Mouse (Mus musculus): ENCODE measurements around the gene S1pr3. TPM values are rescaled to one million over a fixed set of nuclear protein-coding genes. Genes with fewer than 3 reads are reported as not detected.

The S1pr3 gene
- polyA plus RNA-seq, 2 experiments from 2014 or later = not detected

DNA sequence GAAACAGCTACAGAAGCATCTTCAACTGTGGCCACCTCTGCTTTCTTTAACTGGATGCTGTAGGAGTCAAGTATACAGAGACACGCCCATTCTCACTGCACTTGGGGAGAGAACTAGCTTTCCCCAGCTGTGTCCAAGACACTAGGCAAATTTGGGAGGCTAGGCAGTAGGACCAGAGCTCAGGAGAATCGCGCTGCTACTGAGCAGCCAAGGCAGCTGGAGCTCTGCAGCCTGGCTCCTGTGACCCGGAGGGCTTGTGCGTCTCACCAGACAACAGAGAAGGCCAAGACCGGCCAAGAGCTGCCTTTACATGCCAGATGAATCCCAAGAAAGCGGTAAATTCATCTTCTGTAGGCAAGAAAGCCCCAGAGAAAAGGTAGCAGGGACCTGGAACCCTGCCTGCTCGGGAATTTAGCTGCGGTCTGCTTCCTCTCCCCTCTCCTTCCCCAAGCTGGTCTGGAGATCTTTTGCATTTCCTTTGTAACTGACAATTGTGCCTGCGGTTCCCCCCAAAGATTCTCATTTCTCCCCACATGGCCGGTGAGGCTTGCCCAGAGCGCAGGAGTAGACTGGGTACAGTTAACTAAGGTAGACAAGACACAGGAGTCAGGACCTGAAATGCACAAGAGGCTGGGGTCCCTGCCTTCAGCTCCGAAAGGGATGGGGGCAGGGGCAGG, 760 bp upstream of the S1pr3 start:
- ATAC-seq = no peak

DNA sequence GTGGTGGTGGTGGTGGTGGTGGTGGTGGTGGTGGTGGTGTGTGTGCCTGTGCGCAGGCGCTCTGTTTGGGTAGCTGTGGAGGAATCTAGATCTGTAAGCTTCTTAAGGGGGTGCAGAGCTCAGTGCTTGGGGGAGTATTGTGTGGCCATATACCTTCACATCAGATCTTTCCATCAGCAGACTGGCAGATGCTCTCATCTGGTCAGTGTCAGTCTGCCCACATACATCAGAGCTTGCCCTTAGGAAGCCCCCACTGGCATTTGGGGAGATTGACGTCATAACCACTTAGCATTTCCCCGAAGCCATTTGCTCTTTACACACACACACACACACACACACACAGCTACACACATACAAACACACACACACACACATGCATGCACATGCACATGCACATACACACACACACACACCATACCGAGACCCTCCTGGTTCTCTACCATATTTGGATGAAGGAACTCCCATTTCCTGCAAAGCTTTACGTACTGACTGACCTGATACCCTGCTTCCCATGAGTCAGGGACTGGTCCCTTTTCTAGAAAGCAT, 1.6 kb downstream of the S1pr3 start:
- ATAC-seq = no peak

DNA sequence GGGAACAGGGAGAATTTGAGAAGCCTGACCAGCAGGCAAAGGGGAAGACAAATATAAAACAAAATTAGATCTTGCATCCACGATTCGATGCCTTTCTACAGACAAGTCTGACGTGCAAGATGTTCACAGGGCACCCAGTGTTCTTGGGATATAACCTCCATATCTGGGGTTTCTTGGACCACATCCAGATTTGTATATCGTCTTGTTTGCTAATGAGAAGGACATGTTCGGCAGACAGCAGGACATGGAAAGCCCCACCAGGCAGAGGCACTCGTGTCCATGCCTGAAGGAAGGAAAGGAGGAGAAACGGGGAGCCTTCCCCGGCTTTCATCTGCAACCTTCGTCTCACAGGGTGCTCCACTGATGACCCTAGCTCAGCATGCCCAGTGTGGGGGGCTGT, 2.8 kb downstream of the S1pr3 start:
- no peak for ATAC-seq

DNA sequence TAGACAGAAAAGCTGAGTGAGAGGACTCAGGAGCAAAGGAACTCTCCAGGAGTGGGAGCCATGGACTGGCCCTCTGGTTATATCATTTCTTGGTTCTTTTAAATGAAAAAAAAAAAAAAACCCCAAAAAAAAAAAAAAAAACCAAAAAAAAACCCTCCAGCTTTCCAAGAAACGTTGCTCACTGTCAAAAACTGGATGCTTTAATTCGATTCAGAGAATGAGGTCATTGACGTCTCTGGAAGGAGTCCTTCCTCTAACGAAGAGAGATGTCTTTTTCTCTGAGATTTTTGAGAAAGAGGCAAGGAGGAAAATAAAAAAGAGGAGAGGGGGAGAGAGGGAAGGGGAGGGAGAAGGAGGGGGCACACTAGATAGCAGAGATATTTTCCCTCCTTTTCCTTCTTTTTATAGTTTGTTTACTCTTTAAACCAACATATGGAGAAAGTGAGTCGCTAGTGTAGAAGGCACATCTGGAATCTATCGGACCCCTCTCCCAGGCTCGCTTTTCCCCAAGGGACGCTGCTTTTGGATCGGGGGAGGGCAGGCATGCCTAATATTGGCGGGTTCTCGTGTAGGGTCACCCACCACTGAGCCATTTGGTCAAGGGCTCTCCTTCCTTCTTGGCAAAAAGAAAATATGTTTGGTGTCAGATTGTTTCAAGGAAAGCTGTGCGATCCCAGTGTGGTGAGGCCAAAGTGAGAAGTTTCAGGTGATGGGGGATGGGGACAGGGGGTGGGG, 3.4 kb downstream of the S1pr3 start:
- no peak for ATAC-seq

DNA sequence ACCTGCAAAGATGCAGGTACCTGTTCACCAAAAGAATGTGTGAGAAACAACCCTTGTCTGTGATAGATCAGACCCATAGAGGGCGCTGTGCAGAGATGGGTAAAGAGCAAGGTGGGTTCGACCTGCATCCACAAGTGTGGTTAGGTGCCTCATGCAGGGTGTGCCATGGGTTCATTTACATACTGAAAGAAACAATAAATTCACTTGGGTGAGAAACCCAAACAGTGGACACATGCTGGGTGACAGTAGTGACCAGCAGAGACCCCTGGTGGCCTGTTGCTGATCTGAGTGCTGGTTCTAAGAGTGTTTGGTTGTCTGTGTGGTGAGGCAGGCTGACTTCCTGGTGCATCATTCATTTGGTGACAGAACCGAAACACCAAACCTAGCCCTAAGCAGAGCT, 5.0 kb downstream of the S1pr3 start:
- ATAC-seq = no peak

DNA sequence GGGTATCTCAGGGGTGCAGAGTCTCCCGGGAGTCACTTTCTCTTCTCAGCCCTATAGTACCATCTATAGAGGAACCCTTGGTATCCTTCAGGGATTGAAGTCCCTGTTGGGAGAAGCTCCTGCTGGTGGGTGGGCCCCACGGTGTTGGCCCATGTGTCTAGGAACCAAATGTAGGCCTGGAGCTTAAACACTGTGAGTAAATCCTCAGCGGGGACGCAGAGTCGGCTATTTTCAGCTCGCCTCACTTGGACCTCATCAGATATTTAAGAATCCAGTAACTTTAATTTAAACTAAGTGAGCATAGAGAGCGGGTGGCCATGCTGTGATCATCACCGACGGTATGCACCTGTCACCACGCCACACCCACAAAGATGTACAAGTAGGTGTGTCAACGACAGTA, 8.3 kb downstream of the S1pr3 start:
- no peak for ATAC-seq

DNA sequence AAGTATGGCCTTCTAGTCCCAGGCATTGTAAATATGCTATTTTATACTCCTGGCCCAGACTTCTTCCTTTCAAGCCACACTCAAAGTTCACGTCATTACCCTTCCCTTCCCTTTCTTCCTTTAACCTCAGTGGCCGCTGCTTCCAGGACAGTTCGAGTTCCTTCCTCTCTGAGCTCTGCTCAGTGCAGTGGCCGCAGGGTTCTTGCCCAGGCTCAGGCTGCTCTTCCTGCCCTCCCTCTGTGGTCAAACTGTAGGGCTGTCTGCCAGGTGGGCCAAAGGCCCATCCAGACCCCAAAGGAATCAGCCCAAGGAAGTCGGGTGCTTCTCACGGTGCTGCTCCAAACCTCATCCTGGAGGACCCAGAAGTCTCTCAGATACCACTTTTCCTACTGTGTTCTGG, 9.4 kb downstream of the S1pr3 start:
- ATAC-seq = no peak

DNA sequence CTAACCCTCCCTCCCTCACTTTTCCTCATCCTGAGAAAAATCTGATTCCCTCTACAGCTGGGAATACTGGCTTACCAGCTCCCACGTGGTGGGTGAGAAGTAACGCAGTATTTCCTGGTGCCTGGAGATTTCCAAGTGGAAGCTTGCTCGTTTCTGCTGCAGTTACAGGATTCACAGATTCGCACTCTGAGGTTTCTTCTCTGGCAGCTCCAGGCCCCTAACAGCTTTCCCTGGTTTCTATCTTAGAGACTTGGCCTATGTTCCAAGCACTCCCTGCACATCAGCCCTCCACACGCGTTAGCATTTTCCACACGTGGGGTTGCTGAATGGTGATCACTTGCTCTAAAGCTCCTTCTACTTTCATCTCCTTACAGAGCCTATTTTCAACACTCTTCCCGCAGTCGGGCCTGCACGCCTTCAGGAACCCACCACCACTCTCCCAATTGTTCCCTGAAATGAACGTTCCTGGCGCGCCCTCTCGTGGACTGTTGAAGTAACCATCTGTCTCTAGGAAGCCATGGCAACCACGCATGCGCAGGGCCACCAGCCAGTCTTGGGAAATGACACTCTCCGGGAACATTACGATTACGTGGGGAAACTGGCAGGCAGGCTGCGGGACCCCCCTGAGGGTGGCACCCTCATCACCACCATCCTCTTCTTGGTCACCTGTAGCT, 10.0 kb downstream of the S1pr3 start:
- peak; percentile 63 for ATAC-seq

DNA sequence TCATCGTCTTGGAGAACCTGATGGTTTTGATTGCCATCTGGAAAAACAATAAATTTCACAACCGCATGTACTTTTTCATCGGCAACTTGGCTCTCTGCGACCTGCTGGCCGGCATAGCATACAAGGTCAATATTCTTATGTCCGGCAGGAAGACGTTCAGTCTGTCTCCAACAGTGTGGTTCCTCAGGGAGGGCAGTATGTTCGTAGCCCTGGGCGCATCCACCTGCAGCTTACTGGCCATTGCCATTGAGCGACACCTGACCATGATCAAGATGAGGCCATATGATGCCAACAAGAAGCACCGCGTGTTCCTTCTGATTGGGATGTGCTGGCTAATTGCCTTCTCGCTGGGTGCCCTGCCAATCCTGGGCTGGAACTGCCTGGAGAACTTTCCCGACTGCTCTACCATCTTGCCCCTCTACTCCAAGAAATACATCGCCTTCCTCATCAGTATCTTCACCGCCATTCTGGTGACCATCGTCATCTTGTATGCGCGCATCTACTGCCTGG, 10.6 kb downstream of the S1pr3 start:
- no peak for ATAC-seq

DNA sequence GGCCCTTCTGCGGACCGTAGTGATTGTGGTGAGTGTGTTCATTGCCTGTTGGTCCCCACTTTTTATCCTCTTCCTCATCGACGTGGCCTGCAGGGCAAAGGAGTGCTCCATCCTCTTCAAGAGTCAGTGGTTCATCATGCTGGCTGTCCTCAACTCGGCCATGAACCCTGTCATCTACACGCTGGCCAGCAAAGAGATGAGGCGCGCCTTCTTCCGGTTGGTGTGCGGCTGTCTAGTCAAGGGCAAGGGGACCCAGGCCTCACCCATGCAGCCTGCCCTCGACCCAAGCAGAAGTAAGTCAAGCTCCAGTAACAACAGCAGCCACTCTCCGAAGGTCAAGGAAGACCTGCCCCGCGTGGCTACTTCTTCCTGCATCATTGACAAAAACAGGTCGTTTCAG, 11.1 kb downstream of the S1pr3 start:
- ATAC-seq = no peak

DNA sequence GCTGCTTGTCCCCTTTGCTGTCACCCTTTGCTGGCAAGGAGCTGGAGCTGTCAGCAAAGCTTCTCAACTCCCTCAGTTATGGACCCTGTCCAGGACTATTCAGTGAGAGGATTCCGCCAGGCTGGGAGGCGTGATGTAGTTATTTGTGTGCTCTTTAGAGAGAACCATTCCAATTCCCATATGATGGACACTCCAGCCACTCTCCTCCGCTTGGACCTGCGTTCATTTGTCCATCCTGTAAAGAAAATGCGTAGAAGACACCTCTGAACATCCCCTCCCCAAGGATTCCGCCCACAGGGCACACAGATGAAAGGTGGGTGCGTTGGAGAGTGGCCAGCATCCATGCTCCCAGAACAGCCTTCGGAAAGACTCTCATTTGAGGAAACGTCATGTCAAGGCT, 12.4 kb downstream of the S1pr3 start:
- no peak for ATAC-seq

DNA sequence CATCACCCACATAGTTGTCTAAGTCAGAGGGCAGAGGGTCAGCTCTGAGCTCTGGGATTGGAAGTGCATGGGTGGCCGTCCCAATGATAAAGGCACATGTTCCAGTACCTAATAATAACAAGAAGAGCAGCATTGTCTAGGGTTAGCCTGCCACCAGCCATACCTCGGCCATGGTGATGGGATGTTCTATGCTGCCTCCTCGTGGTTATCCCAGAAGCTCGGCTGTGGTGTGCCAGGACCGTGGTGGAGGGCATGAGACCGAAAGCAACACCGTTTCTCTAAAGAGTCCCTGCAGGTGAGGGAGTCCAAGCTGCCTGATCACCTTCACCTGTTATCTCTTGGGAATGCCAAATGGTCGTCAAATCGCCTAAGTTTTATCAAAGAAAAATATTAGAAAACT, 15.2 kb downstream of the S1pr3 start:
- no peak for ATAC-seq

DNA sequence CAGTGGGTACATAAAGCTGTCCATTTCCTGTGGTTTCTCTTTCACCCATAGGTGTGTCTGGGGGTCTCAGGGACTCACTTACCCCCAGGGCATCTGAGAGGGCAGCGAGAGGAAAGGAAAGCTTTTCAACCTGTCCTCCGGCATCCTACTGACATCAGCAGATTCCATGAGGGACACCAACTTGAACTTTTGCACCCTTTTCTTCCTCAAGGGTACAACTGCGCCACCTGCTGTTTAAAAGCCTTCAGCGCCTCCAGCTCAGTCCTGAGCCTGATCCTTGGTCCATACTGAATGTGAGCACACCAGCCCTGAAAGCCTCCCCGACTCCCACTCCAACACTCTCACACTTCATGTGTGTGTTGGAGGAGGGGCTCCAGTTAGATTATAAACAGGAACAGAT, 16.2 kb downstream of the S1pr3 start:
- no peak for ATAC-seq

DNA sequence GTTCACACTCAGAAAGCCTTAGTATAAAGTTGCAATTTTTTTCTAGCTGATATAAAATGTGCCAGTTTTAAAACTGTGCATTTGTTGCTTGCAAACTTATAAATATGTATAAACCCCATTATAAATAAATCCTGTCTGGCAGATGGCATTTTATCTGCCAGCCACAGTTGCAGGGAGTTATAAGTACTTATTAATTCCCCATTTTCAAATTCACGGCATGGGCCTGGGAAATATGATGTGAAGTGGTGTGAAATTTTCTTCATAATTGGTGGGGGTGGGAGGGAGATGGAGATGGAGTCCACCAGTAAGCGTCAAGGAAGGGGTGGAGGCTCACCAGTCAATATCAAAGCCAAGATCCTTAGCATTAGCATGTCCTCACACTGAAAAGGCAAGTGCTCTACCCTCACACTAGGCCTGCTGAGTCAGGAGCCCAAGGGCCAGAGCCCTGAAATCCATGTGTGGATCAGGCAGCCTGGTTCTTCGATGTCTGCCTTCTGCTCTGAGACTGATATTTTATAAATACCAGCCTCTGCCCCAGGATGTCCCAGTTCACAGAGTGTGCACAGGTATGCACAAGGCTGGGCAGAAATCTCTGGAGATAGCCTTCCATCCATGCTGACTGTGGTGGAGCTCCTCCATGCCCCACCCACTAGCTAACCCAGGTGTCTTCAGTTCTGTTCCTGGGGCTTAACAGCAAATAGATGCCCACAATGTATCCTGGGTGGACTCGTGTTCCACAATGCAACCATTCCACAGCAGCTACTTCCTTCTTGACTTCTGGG, 17.4 kb downstream of the S1pr3 start:
- ATAC-seq = no peak

DNA sequence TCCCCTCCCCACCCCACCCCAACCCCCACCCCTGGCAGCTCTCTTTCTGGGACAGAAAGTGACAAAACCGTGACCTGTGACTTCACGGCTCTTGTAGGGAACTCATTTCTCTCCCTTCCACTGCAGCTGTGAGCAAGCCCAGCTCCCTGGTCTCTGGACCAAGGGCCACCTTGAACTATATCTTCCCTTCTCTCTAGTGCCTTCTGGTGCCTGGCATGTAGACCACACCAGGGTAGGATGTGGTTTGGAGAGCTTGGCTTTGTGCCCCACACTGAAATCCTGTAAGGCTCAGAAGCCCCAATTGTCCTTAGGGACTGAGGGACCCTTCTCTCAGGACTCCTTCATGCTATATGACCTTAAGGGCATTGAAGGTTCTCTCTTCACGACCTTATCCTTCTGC, 24.9 kb downstream of the S1pr3 start:
- ATAC-seq = no peak

DNA sequence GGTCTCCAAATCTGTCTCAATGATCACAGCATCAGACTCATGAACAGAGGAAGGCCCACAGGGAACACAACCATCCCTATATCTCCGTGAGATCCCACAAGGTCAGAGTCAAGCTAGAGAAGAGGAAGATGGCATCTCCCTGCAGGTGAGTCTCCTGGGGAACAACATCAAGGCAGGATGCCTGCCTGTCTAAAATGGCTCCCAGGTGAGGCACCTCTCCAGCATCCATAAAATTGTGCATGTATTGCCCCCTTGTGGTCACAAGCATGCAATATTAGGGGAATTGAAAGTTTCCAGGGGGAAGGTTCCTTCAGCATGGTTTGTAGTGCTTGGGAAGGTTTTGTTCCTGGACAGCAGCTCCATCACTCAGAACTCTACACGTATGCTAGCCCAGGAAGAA, 26.0 kb downstream of the S1pr3 start:
- no peak for ATAC-seq

DNA sequence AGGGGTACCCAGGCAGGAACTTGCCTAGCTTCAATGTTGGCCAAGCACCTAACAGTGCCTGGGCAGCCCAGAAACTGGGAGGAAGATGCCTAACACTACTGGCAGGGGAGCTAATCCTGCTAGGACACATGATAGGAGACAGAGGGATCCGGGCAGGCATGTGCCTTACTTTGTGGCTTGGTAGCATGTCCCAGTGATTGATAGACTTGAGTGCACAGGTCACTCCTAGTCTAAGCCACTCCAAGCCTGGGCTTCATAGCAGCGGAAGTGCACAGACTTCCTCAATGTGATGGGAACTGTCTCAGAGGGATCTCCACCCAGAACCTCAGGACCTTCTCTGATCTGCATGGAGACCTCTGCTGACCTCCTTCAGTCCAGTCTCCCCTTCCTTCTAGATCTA, 26.7 kb downstream of the S1pr3 start:
- no peak for ATAC-seq

DNA sequence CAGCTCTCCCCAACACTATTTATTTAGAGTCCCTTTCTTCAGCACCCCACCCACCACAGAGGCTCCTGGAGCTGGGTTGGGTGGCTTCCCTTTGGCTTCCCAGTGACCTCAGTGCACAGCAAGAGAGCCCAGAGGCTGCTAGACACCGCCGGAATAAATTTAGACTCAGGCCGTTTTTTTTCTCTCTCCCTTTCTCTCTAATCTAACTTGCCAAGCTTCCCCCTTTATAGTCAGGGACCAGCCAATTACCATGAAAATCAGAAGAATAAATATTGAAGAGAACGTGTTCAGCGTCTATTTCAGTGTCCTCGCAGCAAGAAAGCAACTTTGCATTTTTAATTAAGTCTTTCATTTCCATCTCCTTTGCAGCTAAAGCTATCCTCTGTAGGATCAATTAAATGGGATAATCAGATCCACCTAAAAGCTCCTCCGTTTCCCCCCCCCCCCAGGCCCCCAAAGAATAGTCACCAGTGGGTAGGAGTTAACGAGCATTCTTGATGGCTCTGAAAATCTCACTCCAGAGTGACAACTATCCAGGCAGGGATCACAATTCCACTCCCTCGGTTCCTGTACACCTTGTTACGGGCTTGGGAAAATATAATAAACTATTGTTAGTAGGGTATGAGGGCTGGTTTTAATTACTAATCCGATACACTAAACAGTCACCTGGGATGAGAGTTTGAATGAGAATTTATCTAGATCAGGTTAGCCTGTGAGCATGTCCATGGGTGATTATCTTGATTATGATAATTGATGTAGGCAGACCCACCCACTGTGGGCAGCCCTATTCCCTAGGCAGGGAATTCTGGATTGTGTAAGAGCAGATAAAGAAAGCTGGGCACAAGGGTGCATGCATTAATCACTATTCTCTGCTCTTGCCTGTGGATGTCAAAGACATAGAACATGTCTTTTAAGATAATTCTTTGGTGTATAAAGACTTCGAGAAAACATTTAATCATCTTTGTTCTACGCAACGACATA, 29.0 kb downstream of the S1pr3 start:
- ATAC-seq = no peak

DNA sequence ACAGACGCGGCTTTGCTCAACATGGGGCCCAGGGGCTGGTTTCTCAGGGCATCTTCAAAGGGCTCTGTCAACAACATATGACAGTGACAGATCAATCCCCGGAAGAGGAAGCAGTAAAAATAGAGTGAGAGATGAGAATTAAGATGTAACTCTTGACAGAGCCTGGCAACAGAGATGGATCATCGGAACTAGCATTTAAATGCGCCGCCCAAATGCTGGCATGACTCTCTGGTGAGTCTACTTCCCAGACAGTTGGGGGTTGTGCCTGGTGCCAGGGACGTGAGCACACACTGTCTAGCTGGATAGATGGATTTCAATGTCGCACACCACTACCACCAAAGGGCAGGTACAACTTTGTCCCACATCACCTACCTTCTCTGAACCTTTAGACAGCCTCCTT, 34.5 kb downstream of the S1pr3 start:
- no peak for ATAC-seq

DNA sequence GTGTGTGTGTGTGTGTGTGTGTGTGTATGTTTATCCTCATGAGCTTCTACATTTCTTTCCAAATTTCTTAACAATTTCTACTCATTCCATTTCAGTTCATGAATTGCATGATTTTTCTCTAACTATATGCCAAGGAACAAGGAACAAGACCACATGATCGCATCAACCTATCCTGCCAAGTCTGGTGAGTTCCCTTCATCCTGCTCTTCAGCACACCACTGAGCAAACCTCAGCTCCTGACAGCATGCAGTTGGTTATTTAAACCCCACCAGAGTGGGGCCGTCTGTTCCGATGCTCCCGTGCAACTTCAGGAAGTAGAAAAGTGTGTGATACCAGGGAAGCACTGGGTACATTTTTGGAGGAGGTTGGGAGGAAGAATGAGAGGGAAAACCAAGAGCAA, 38.1 kb downstream of the S1pr3 start:
- ATAC-seq = no peak

DNA sequence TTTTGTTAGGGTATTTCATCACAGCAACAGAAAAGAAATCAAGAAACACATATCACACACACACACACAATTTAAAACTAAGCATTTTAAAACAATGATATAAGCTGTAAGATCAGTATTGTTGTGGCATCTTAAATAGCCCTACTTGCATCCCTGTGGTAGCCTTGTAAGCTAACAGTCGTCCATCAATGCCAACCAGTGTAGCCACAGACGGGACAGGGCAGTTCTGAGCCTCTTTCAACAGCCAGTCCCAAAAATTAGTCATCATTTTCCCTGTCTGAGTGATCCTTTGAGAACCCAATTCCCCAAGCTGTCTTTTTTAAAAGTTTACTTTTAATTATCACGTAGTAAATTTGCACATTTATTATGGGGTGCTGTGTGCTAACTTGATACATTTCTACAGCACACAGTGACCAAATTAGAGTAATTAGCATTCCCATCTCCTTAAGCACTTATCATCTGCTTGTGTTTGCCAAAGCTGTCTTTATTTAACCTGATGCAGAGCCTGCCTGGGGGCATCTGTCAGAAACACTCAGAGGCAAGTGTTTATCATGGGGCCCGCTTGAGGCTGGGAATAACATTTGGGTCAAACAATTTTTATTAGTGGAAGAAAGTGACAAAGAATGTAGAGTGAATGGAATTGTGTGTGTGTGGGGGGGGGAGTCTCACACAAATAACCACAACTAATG, 47.9 kb downstream of the S1pr3 start:
- no peak for ATAC-seq

All from CD4-positive, CD25-positive, alpha-beta regulatory T cell, adult 4 months (primary cell).